Mouse (Mus musculus) forebrain, embryonic 10.5 days (tissue): ENCODE results near the gene Slc7a9. TPM values are rescaled to one million over a fixed set of nuclear protein-coding genes. Genes with fewer than 3 reads are reported as not detected.

Experiments used
- DNase-seq: peaks from one replicate; pipeline ENCODE4 v3.0.0-alpha.2; 2017; ENCODE audit warnings: low spot score; ENCODE audit errors: extremely low spot score
- H3K27ac ChIP-seq: fragments of 300-500 bp; sonication (generic); 2 replicates; pipeline ENCODE4 v1.5.1; 2016; ENCODE audit warnings: mild to moderate bottlenecking
- H3K27me3 ChIP-seq: fragments of 300-500 bp; sonication (generic); 2 replicates; pipeline ENCODE4 v1.6.1; 2016; ENCODE audit warnings: mild to moderate bottlenecking; ENCODE audit not compliant: poor library complexity, severe bottlenecking
- H3K36me3 ChIP-seq: fragments of 300-500 bp; sonication (generic); replicated peaks from 2 replicates; pipeline ENCODE4 v1.6.1; 2016; ENCODE audit warnings: mild to moderate bottlenecking, moderate library complexity
- H3K4me1 ChIP-seq: fragments of 300-500 bp; sonication (generic); 2 replicates; pipeline ENCODE4 v1.6.1; 2016
- H3K4me3 ChIP-seq: fragments of 300-500 bp; sonication (generic); 2 replicates; pipeline ENCODE4 v1.5.1; 2016; ENCODE audit warnings: mild to moderate bottlenecking, moderate library complexity
- H3K9me3 ChIP-seq: fragments of 300-500 bp; sonication (generic); 2 replicates; pipeline ENCODE4 v1.6.1; 2016; ENCODE audit warnings: mild to moderate bottlenecking, moderate library complexity
- WGBS: fragments of 180-500 bp; shearing (Covaris S2); methylation state at CpG from one replicate; pipeline ENCODE4 v1.1.7; 2016; 5-methylcytosine and 5-hydroxymethylcytosine counted together
- polyA plus RNA-seq: library from polyadenylated mRNA; unstranded; fragments of >200 nt; fragmentation: Nextera tagmentation; extraction: Ambion mirVana; gene quantifications from 2 replicates; pipeline ENCODE4 v1.2.1, GENCODE M21; 2016

Slc7a9 gene
- 0.29 TPM in 1 of 2 replicates, not detected in the other for polyA plus RNA-seq

GRCm38 (mm10) chr7:35447996-35448846 is at the start of gene Slc7a9:
Slc7a9 (plus strand) TSS chr7:35448796.
- Histone ChIP-seq H3K27me3 (no peaks in the 10 kb centered on the region), H3K4me1 (peaks cover 19% of the 10 kb centered on the region), H3K9me3 (no peaks in the 10 kb centered on the region), H3K27ac (peak within 1 kb of the TSS; percentile 60), H3K36me3 (no peaks in the 10 kb centered on the region), H3K4me3 (no peak within 1 kb of the TSS)
- DNase-seq = no peak
- WGBS = 34% methylated on average over 15 of the region's 15 CpGs

- Histone ChIP-seq H3K36me3 (peaks cover 78% of the 10 kb centered on the region), H3K4me1 (peaks cover 13% of the 10 kb centered on the region), H3K27me3 (no peaks in the 10 kb centered on the region), H3K4me3 (no peak overlapping the region), H3K9me3 (no peaks in the 10 kb centered on the region), H3K27ac (no peak overlapping the region)
- no peak for DNase-seq
- WGBS = 78% methylated on average over 4 of the region's 4 CpGs
Measured at GRCm38 (mm10) chr7:35401169-35401568, 47.4 kb upstream of the Slc7a9 start.

GRCm38 (mm10) chr7:35415226-35415625 is 33.4 kb upstream of the Slc7a9 start:
- no peak overlapping the region for H3K27ac ChIP-seq
- no peaks in the 10 kb centered on the region for H3K4me1 ChIP-seq
- WGBS = 74% methylated on average over 5 of the region's 5 CpGs
- H3K27me3 ChIP-seq = no peaks in the 10 kb centered on the region
- peaks cover 99% of the 10 kb centered on the region for H3K36me3 ChIP-seq
- no peak for DNase-seq
- no peaks in the 10 kb centered on the region for H3K9me3 ChIP-seq
- no peak overlapping the region for H3K4me3 ChIP-seq

- Histone ChIP-seq H3K4me1 (no peaks in the 10 kb centered on the region), H3K36me3 (peaks cover 99% of the 10 kb centered on the region), H3K27ac (no peak overlapping the region), H3K9me3 (no peaks in the 10 kb centered on the region), H3K4me3 (no peak overlapping the region), H3K27me3 (no peaks in the 10 kb centered on the region)
- DNase-seq = no peak
- WGBS = 85% methylated on average over 9 of the region's 9 CpGs
Measured at GRCm38 (mm10) chr7:35415801-35416653, 32.6 kb upstream of the Slc7a9 start.

DNA sequence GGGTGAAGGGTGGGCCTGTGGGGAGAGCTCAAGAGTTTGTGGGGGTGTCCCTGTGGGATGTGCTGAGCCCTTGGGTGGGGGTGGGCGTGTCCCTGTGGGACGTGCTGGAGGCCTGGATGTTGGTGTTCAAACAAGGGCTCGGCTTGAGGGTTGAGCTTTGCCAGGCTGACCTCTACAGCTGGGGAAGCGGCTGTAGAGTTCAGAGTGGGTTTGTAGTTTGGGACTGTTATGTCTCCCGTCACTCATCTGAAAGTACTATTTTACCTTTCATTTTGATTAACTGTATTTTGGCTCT is 32.0 kb upstream of the Slc7a9 start:
- peaks cover 99% of the 10 kb centered on the region for H3K36me3 ChIP-seq
- H3K9me3 ChIP-seq = no peaks in the 10 kb centered on the region
- DNase-seq = no peak
- H3K4me3 ChIP-seq = no peak overlapping the region
- H3K27me3 ChIP-seq = no peaks in the 10 kb centered on the region
- 88% methylated on average over 5 of the region's 5 CpGs for WGBS
- H3K27ac ChIP-seq = no peak overlapping the region
- H3K4me1 ChIP-seq = no peaks in the 10 kb centered on the region

GRCm38 (mm10) chr7:35423071-35423470 is 25.5 kb upstream of the Slc7a9 start:
- Histone ChIP-seq H3K27ac (no peak overlapping the region), H3K36me3 (peaks cover 91% of the 10 kb centered on the region), H3K4me3 (no peak overlapping the region), H3K9me3 (no peaks in the 10 kb centered on the region), H3K27me3 (no peaks in the 10 kb centered on the region), H3K4me1 (no peaks in the 10 kb centered on the region)
- WGBS = 94% methylated on average over 10 of the region's 10 CpGs
- no peak for DNase-seq

- Histone ChIP-seq H3K27ac (no peak overlapping the region), H3K4me3 (no peak overlapping the region), H3K36me3 (peaks cover 90% of the 10 kb centered on the region), H3K4me1 (no peaks in the 10 kb centered on the region), H3K9me3 (no peaks in the 10 kb centered on the region), H3K27me3 (no peaks in the 10 kb centered on the region)
- DNase-seq = no peak
- WGBS = 90% methylated on average over 10 of the region's 10 CpGs
Measured at GRCm38 (mm10) chr7:35428146-35428545, 20.4 kb upstream of the Slc7a9 start.

DNA sequence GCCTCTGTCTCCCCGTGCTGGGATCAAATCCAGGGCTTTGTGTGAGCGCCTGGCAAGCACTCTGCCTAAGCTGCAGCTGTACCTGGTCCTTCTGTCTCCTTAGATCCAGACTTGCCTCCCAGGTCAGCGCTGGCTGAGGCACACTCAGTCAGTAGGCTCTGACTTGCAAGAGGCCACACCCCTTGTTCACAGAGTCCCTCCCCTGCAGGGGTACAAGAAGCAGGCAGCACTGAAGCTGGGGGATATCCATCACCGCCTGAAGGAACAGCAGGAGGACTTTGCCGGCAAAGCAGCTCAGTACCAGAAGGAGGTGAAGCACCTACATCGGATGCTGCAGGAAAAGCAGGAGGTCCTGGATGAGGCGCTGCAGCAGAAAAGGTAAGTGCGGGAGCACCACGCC is 13.3 kb upstream of the Slc7a9 start:
- no peak for DNase-seq
- no peaks in the 10 kb centered on the region for H3K27me3 ChIP-seq
- peaks cover 96% of the 10 kb centered on the region for H3K36me3 ChIP-seq
- WGBS = 77% methylated on average over 9 of the region's 9 CpGs
- H3K4me1 ChIP-seq = peaks cover 11% of the 10 kb centered on the region
- H3K4me3 ChIP-seq = no peak overlapping the region
- no peak overlapping the region for H3K27ac ChIP-seq
- no peaks in the 10 kb centered on the region for H3K9me3 ChIP-seq

DNA sequence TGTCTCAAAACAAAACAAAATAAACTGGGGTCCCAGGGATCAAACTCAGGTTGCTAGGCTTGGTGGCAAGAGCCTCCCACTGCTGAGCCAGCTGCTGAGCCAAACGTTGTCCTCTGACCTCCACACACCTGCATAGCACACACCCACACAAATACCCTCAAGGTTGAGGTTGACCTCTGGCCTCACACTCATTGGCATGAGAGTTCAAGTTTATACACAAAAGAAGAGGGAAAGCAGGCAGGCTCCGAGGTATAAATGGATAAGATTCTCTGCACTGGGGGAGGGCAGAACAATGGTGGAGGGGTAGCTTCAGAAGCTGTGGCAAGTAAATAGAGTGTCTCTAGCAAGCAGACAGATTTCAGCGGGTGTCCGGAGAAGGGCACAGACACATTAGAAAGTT is 1.1 kb upstream of the Slc7a9 start:
- no peak for DNase-seq
- no peak overlapping the region for H3K4me3 ChIP-seq
- H3K27ac ChIP-seq = peak overlapping the region; percentile 60
- 52% methylated on average over 4 of the region's 4 CpGs for WGBS
- H3K36me3 ChIP-seq = no peaks in the 10 kb centered on the region
- peaks cover 19% of the 10 kb centered on the region for H3K4me1 ChIP-seq
- no peaks in the 10 kb centered on the region for H3K27me3 ChIP-seq
- H3K9me3 ChIP-seq = no peaks in the 10 kb centered on the region

- 85% methylated on average over 7 of the region's 7 CpGs for WGBS
Measured at GRCm38 (mm10) chr7:35448867-35449266, 271 bp downstream of the Slc7a9 start.

GRCm38 (mm10) chr7:35456091-35456814 is 7.7 kb downstream of the Slc7a9 start:
- H3K4me3 ChIP-seq = no peak overlapping the region
- WGBS = 82% methylated on average over 4 of the region's 4 CpGs
- H3K27me3 ChIP-seq = no peaks in the 10 kb centered on the region
- DNase-seq = no peak
- H3K9me3 ChIP-seq = no peaks in the 10 kb centered on the region
- H3K4me1 ChIP-seq = no peaks in the 10 kb centered on the region
- no peaks in the 10 kb centered on the region for H3K36me3 ChIP-seq
- H3K27ac ChIP-seq = no peak overlapping the region

More at GRCm38 (mm10) chr7:35448867-35449266, 271 bp downstream of the Slc7a9 start:
- H3K9me3 ChIP-seq = no peaks in the 10 kb centered on the region
- H3K27me3 ChIP-seq = no peaks in the 10 kb centered on the region
- H3K4me1 ChIP-seq = peaks cover 19% of the 10 kb centered on the region
- no peaks in the 10 kb centered on the region for H3K36me3 ChIP-seq
- DNase-seq = no peak
- no peak overlapping the region for H3K4me3 ChIP-seq
- no peak overlapping the region for H3K27ac ChIP-seq

- DNase-seq = no peak
- Histone ChIP-seq H3K27me3 (no peaks in the 10 kb centered on the region), H3K27ac (no peak overlapping the region), H3K4me3 (no peak overlapping the region), H3K36me3 (no peaks in the 10 kb centered on the region), H3K4me1 (no peaks in the 10 kb centered on the region), H3K9me3 (no peaks in the 10 kb centered on the region)
- 89% methylated on average over 4 of the region's 4 CpGs for WGBS
Measured at GRCm38 (mm10) chr7:35460971-35461370, 12.4 kb downstream of the Slc7a9 start.
